Mouse (Mus musculus) spleen, adult 2 months (tissue): Measurements from ENCODE around the gene Lap3. TPM values are rescaled to one million over a fixed set of nuclear protein-coding genes. Genes with fewer than 3 reads are reported as not detected.
A peak's percentile ranks its signal among the peaks of the same experiment; 100 is the strongest.

ENCODE experiments used
- DNase-seq, 2 experiments: peaks; one replicate each; pipeline versions ENCODE4 v3.0.0 to v3.0.0-alpha.2; 2012 to 2021; ENCODE audit warnings: low spot score in 2 of 2, low read depth in 1 of 2
- H3K27ac ChIP-seq: fragments of 200-500 bp; 2 replicates; pipeline ENCODE4 v1.5.1; 2012; ENCODE audit warnings: low read length, inconsistent platforms; ENCODE audit not compliant: insufficient read depth
- H3K27me3 ChIP-seq: fragments of 200-500 bp; 2 replicates; pipeline ENCODE4 v1.6.1; 2012; ENCODE audit warnings: mild to moderate bottlenecking, moderate library complexity, low read length, inconsistent platforms; ENCODE audit not compliant: control insufficient read depth, insufficient read depth
- H3K36me3 ChIP-seq: fragments of 200-500 bp; 2 replicates; pipeline ENCODE4 v1.6.1; 2012; ENCODE audit warnings: mild to moderate bottlenecking, low read length, inconsistent platforms; ENCODE audit not compliant: control insufficient read depth, insufficient read depth
- H3K4me1 ChIP-seq: fragments of 200-500 bp; 2 replicates; pipeline ENCODE4 v1.6.1; 2011; ENCODE audit warnings: inconsistent platforms; ENCODE audit not compliant: control insufficient read depth, insufficient read depth, insufficient read length
- H3K4me3 ChIP-seq: fragments of 200-500 bp; 2 replicates; pipeline ENCODE4 v1.5.1; 2011; ENCODE audit warnings: mild to moderate bottlenecking, inconsistent platforms; ENCODE audit not compliant: insufficient read depth, insufficient read length; ENCODE audit errors: extremely low read depth
- CTCF ChIP-seq: fragments of 200-500 bp; IDR thresholded peaks from 2 replicates; pipeline ENCODE4 v1.5.1; 2011; ENCODE audit warnings: mild to moderate bottlenecking, inconsistent platforms; ENCODE audit not compliant: insufficient read depth, insufficient read length, insufficient replicate concordance; ENCODE audit errors: extremely low read depth
- POLR2A ChIP-seq: fragments of 200-500 bp; IDR thresholded peaks from 2 replicates; pipeline ENCODE4 v1.6.1; 2011; ENCODE audit warnings: low read depth, low read length, inconsistent platforms
- WGBS: fragments of 180-500 bp; shearing (Covaris S2); methylation state at CpG from one replicate; pipeline ENCODE4 v1.1.7; 2018; 5-methylcytosine and 5-hydroxymethylcytosine counted together
- polyA plus RNA-seq: library from polyadenylated mRNA; depleted of rRNA; stranded (reverse); fragments of >200 nt; gene quantifications from 2 replicates; pipeline ENCODE4 v1.2.3, GENCODE M21; 2012

Gene Lap3
- polyA plus RNA-seq, 1 experiment, result 9.5 TPM

- H3K27me3 ChIP-seq, result no peaks in the 10 kb centered on the region
- H3K4me3 ChIP-seq, result no peak overlapping the region
- no peak for DNase-seq
- no peaks in the 10 kb centered on the region; the same call in 1 of the 2 replicates for H3K4me1 ChIP-seq
- 95% methylated on average over 10 of the region's 10 CpGs for WGBS
- peaks cover 20% of the 10 kb centered on the region for H3K36me3 ChIP-seq
- no peak overlapping the region for H3K27ac ChIP-seq
- TF ChIP-seq CTCF, result no peak
- TF ChIP-seq POLR2A, result no peak
Measured at GRCm38 (mm10) chr5:45525101-45525500, 31.9 kb downstream of the Lap3 start.

GRCm38 (mm10) chr5:45526338-45526737 is 33.2 kb downstream of the Lap3 start:
- no peak overlapping the region for H3K4me3 ChIP-seq
- WGBS, result 79% methylated on average over 4 of the region's 4 CpGs
- peaks cover 21% of the 10 kb centered on the region for H3K36me3 ChIP-seq
- DNase-seq, result no peak
- H3K27ac ChIP-seq, result no peak overlapping the region
- H3K27me3 ChIP-seq, result no peaks in the 10 kb centered on the region
- TF ChIP-seq CTCF (no peak), POLR2A (no peak)
- H3K4me1 ChIP-seq, result no peaks in the 10 kb centered on the region; the same call in 1 of the 2 replicates

GRCm38 (mm10) chr5:45529696-45530095 is 36.5 kb downstream of the Lap3 start:
- TF ChIP-seq CTCF (no peak), POLR2A (no peak)
- Histone ChIP-seq H3K36me3 (peaks cover 17% of the 10 kb centered on the region), H3K27ac (no peak overlapping the region), H3K4me1 (no peaks in the 10 kb centered on the region), H3K4me3 (no peak overlapping the region), H3K27me3 (no peaks in the 10 kb centered on the region)
- no peak for DNase-seq
- WGBS, result 94% methylated on average over 3 of the region's 3 CpGs

- H3K36me3 ChIP-seq, result 0 out of 2 replicates have a peak, but pooled peaks cover 2% of the 10 kb centered on the region
- WGBS, result 11% methylated on average over 17 of the region's 17 CpGs
- no peaks in the 10 kb centered on the region for H3K27me3 ChIP-seq
- DNase-seq, result peak in 1 of 2 experiments; percentile 66
- no peak for TF ChIP-seq POLR2A
- peak; percentile 54; the same call in 1 of the 2 replicates for TF ChIP-seq CTCF
- H3K27ac ChIP-seq, result no peak overlapping the region
- H3K4me3 ChIP-seq, result no peak overlapping the region
- no peaks in the 10 kb centered on the region for H3K4me1 ChIP-seq
Measured at GRCm38 (mm10) chr5:45534319-45535098, 41.3 kb downstream of the Lap3 start.

- Histone ChIP-seq H3K36me3 (0 out of 2 replicates have a peak, but pooled peaks cover 2% of the 10 kb centered on the region), H3K27me3 (no peaks in the 10 kb centered on the region), H3K27ac (no peak overlapping the region), H3K4me3 (no peak overlapping the region), H3K4me1 (no peaks in the 10 kb centered on the region)
- no peak for TF ChIP-seq POLR2A
- no peak for TF ChIP-seq CTCF
- DNase-seq, result no peak
- 36% methylated on average over 4 of the region's 4 CpGs for WGBS
Measured at GRCm38 (mm10) chr5:45535177-45535576, 42.0 kb downstream of the Lap3 start.

- Histone ChIP-seq H3K36me3 (no peaks in the 10 kb centered on the region), H3K4me3 (no peak overlapping the region), H3K27ac (no peak overlapping the region), H3K4me1 (0 out of 2 replicates have a peak, but pooled peaks cover 2% of the 10 kb centered on the region), H3K27me3 (no peaks in the 10 kb centered on the region)
- TF ChIP-seq POLR2A (no peak), CTCF (no peak)
- no peak for DNase-seq
- WGBS, result 71% methylated on average over 10 of the region's 10 CpGs
Measured at GRCm38 (mm10) chr5:45539502-45539901, 46.3 kb downstream of the Lap3 start.

GRCm38 (mm10) chr5:45543374-45543773 is 50.2 kb downstream of the Lap3 start:
- DNase-seq, result no peak
- 46% methylated on average over 5 of the region's 5 CpGs for WGBS
- no peak overlapping the region for H3K27ac ChIP-seq
- no peaks in the 10 kb centered on the region for H3K27me3 ChIP-seq
- no peaks in the 10 kb centered on the region for H3K36me3 ChIP-seq
- no peak overlapping the region for H3K4me3 ChIP-seq
- TF ChIP-seq CTCF (no peak), POLR2A (no peak)
- H3K4me1 ChIP-seq, result 0 out of 2 replicates have a peak, but pooled peaks cover 2% of the 10 kb centered on the region
